Mouse (Mus musculus): ENCODE data around the gene Fam178b. TPM values are rescaled to one million over a fixed set of nuclear protein-coding genes. Genes with fewer than 3 reads are reported as not detected.

The Fam178b gene
- polyA plus RNA-seq, 1 experiment from 2014 or later: 2.1 TPM

- 88% methylated on average over 5 of the region's 5 CpGs for WGBS
- ATAC-seq (ENCODE audit: extremely low read depth, insufficient number of reproducible peaks, low FRiP score, low TSS enrichment): no peak
- H3K4me1 ChIP-seq: peaks cover 74% of the 10 kb centered on the region
Observed at GRCm38 (mm10) chr1:36570320-36570719, 112.7 kb downstream of the Fam178b start.

GRCm38 (mm10) chr1:36569694-36570276 is 113.2 kb downstream of the Fam178b start:
- WGBS: 73% methylated on average over 7 of the region's 7 CpGs
- peaks cover 73% of the 10 kb centered on the region for H3K4me1 ChIP-seq

More at GRCm38 (mm10) chr1:36570320-36570719, 112.7 kb downstream of the Fam178b start:
- Histone ChIP-seq H3K27me3 (replicated peaks) (no peaks in the 10 kb centered on the region), H3K4me3 (no peak overlapping the region), H3K36me3 (no peaks in the 10 kb centered on the region), H3K9ac (peak overlapping the region; percentile 0), H3K9me3 (no peaks in the 10 kb centered on the region), H3K27ac (replicated peaks) (no peak overlapping the region), H3K4me2 (no peak overlapping the region)

GRCm38 (mm10) chr1:36568776-36569175 is 114.2 kb downstream of the Fam178b start:
- 0 out of 2 replicates have a peak overlapping the region, but pooled peaks have one; percentile 26 for H3K27ac ChIP-seq (replicated peaks)
- ATAC-seq (ENCODE audit: extremely low read depth, insufficient number of reproducible peaks, low FRiP score, low TSS enrichment): no peak
- H3K4me3 ChIP-seq: no peak overlapping the region
- no peaks in the 10 kb centered on the region for H3K27me3 ChIP-seq (replicated peaks)
- no peaks in the 10 kb centered on the region for H3K36me3 ChIP-seq
- no peaks in the 10 kb centered on the region for H3K9me3 ChIP-seq
- peaks cover 74% of the 10 kb centered on the region for H3K4me1 ChIP-seq
- no peak overlapping the region for H3K9ac ChIP-seq
- H3K4me2 ChIP-seq: no peak overlapping the region
- WGBS: 70% methylated on average over 4 of the region's 4 CpGs

More at GRCm38 (mm10) chr1:36569694-36570276, 113.2 kb downstream of the Fam178b start:
- Histone ChIP-seq H3K4me2 (no peak overlapping the region), H3K36me3 (no peaks in the 10 kb centered on the region), H3K27me3 (replicated peaks) (no peaks in the 10 kb centered on the region), H3K4me3 (no peak overlapping the region), H3K27ac (replicated peaks) (0 out of 2 replicates have a peak overlapping the region, but pooled peaks have one; percentile 2), H3K9ac (peak overlapping the region; percentile 28), H3K9me3 (no peaks in the 10 kb centered on the region)
- no peak for ATAC-seq (ENCODE audit: extremely low read depth, insufficient number of reproducible peaks, low FRiP score, low TSS enrichment)

GRCm38 (mm10) chr1:36567818-36568603 is 115.0 kb downstream of the Fam178b start:
- WGBS: 39% methylated on average over 21 of the region's 21 CpGs
- H3K9ac ChIP-seq: peak overlapping the region; percentile 24; the same call in 1 of the 2 replicates
- H3K4me3 ChIP-seq: no peak overlapping the region
- no peak overlapping the region for H3K27ac ChIP-seq (replicated peaks)
- no peak overlapping the region for H3K4me2 ChIP-seq
- peaks cover 78% of the 10 kb centered on the region for H3K4me1 ChIP-seq
- H3K27me3 ChIP-seq (replicated peaks): no peaks in the 10 kb centered on the region
- H3K36me3 ChIP-seq: no peaks in the 10 kb centered on the region
- H3K9me3 ChIP-seq: no peaks in the 10 kb centered on the region
- ATAC-seq (ENCODE audit: extremely low read depth, insufficient number of reproducible peaks, low FRiP score, low TSS enrichment): no peak

- Histone ChIP-seq H3K9ac (no peak overlapping the region), H3K4me1 (peaks cover 78% of the 10 kb centered on the region)
- no peak for ATAC-seq (ENCODE audit: extremely low read depth, insufficient number of reproducible peaks, low FRiP score, low TSS enrichment)
Observed at GRCm38 (mm10) chr1:36566425-36566824, 116.6 kb downstream of the Fam178b start.

GRCm38 (mm10) chr1:36564101-36564500 is 118.9 kb downstream of the Fam178b start:
- Histone ChIP-seq H3K9ac (no peak overlapping the region), H3K36me3 (no peaks in the 10 kb centered on the region), H3K27ac (replicated peaks) (no peak overlapping the region), H3K4me3 (no peak overlapping the region), H3K4me2 (no peak overlapping the region), H3K9me3 (no peaks in the 10 kb centered on the region), H3K4me1 (peaks cover 69% of the 10 kb centered on the region), H3K27me3 (replicated peaks) (no peaks in the 10 kb centered on the region; the same call in 1 of the 2 replicates)
- WGBS: 53% methylated on average over 6 of the region's 6 CpGs
- no peak for ATAC-seq (ENCODE audit: extremely low read depth, insufficient number of reproducible peaks, low FRiP score, low TSS enrichment)

More at GRCm38 (mm10) chr1:36566425-36566824, 116.6 kb downstream of the Fam178b start:
- no peak overlapping the region for H3K4me2 ChIP-seq
- H3K27me3 ChIP-seq (replicated peaks): no peaks in the 10 kb centered on the region
- no peaks in the 10 kb centered on the region for H3K36me3 ChIP-seq
- no peaks in the 10 kb centered on the region for H3K9me3 ChIP-seq
- no peak overlapping the region for H3K4me3 ChIP-seq
- 0 out of 2 replicates have a peak overlapping the region, but pooled peaks have one; percentile 4 for H3K27ac ChIP-seq (replicated peaks)
- 22% methylated on average over 2 of the region's 2 CpGs for WGBS

GRCm38 (mm10) chr1:36563632-36564031 is 119.4 kb downstream of the Fam178b start:
- Histone ChIP-seq H3K4me2 (no peak overlapping the region), H3K27ac (replicated peaks) (no peak overlapping the region), H3K36me3 (no peaks in the 10 kb centered on the region), H3K4me3 (no peak overlapping the region), H3K9me3 (no peaks in the 10 kb centered on the region), H3K27me3 (replicated peaks) (no peaks in the 10 kb centered on the region; the same call in 1 of the 2 replicates), H3K9ac (no peak overlapping the region), H3K4me1 (peaks cover 71% of the 10 kb centered on the region)
- ATAC-seq (ENCODE audit: extremely low read depth, insufficient number of reproducible peaks, low FRiP score, low TSS enrichment): no peak
- 76% methylated on average over 4 of the region's 4 CpGs for WGBS

GRCm38 (mm10) chr1:36563197-36563596 is 119.8 kb downstream of the Fam178b start:
- Histone ChIP-seq H3K27me3 (replicated peaks) (no peaks in the 10 kb centered on the region; the same call in 1 of the 2 replicates), H3K4me3 (no peak overlapping the region), H3K27ac (replicated peaks) (no peak overlapping the region), H3K36me3 (no peaks in the 10 kb centered on the region), H3K4me2 (no peak overlapping the region), H3K4me1 (peaks cover 70% of the 10 kb centered on the region), H3K9ac (peak overlapping the region; percentile 47; the same call in 1 of the 2 replicates), H3K9me3 (no peaks in the 10 kb centered on the region)
- WGBS: 81% methylated on average over 2 of the region's 2 CpGs
- ATAC-seq (ENCODE audit: extremely low read depth, insufficient number of reproducible peaks, low FRiP score, low TSS enrichment): no peak

- Histone ChIP-seq H3K9ac (peak overlapping the region; percentile 47; the same call in 1 of the 2 replicates), H3K27ac (replicated peaks) (no peak overlapping the region), H3K4me3 (no peak overlapping the region), H3K27me3 (replicated peaks) (no peaks in the 10 kb centered on the region; the same call in 1 of the 2 replicates), H3K9me3 (no peaks in the 10 kb centered on the region), H3K4me2 (no peak overlapping the region), H3K36me3 (no peaks in the 10 kb centered on the region), H3K4me1 (peaks cover 65% of the 10 kb centered on the region)
- ATAC-seq (ENCODE audit: extremely low read depth, insufficient number of reproducible peaks, low FRiP score, low TSS enrichment): no peak
- WGBS: 43% methylated on average over 4 of the region's 4 CpGs
Observed at GRCm38 (mm10) chr1:36562388-36562787, 120.6 kb downstream of the Fam178b start.

GRCm38 (mm10) chr1:36560903-36561302 is 122.1 kb downstream of the Fam178b start:
- Histone ChIP-seq H3K27me3 (replicated peaks) (no peaks in the 10 kb centered on the region; the same call in 1 of the 2 replicates), H3K9me3 (no peaks in the 10 kb centered on the region), H3K36me3 (no peaks in the 10 kb centered on the region), H3K27ac (replicated peaks) (no peak overlapping the region; the same call in 1 of the 2 replicates), H3K4me2 (no peak overlapping the region), H3K4me1 (peaks cover 58% of the 10 kb centered on the region), H3K4me3 (no peak overlapping the region), H3K9ac (no peak overlapping the region)
- no peak for ATAC-seq (ENCODE audit: extremely low read depth, insufficient number of reproducible peaks, low FRiP score, low TSS enrichment)
- WGBS: 47% methylated on average over 6 of the region's 6 CpGs

- Histone ChIP-seq H3K4me2 (0 out of 2 replicates have a peak overlapping the region, but pooled peaks have one; percentile 89), H3K4me1 (peaks cover 65% of the 10 kb centered on the region), H3K9me3 (no peaks in the 10 kb centered on the region), H3K36me3 (peaks cover 8% of the 10 kb centered on the region), H3K9ac (no peak overlapping the region), H3K27me3 (replicated peaks) (no peaks in the 10 kb centered on the region; the same call in 1 of the 2 replicates), H3K27ac (replicated peaks) (0 out of 2 replicates have a peak overlapping the region, but pooled peaks have one; percentile 97), H3K4me3 (no peak overlapping the region)
- no peak for ATAC-seq (ENCODE audit: extremely low read depth, insufficient number of reproducible peaks, low FRiP score, low TSS enrichment)
- WGBS: 60% methylated on average over 5 of the region's 5 CpGs
Observed at GRCm38 (mm10) chr1:36559888-36560287, 123.1 kb downstream of the Fam178b start.
